Mouse (Mus musculus) liver, postnatal 0 days (tissue): Measurements from ENCODE around the gene Celf5.

ENCODE experiments used
- CTCF ChIP-seq: sonication (generic); IDR thresholded peaks from 2 replicates; pipeline ENCODE4 v1.5.1; 2016; ENCODE audit warnings: antibody characterized with exemption, low read depth
- EP300 ChIP-seq: IDR thresholded peaks from 2 replicates; pipeline ENCODE4 v1.6.1; 2016; ENCODE audit warnings: antibody characterized with exemption, low read depth, mild to moderate bottlenecking

- no peak for TF ChIP-seq CTCF
- TF ChIP-seq EP300, result no peak
Observed at GRCm38 (mm10) chr10:81434361-81435263, 47.9 kb downstream of the Celf5 start.
